Mouse (Mus musculus) liver, embryonic 15.5 days (tissue): ENCODE measurements around the gene Pard3. TPM values are rescaled to one million over a fixed set of nuclear protein-coding genes. Genes with fewer than 3 reads are reported as not detected.

Experiments used
- ATAC-seq: fragments of 200-750 bp; cut with Nextera tagmentation; 2 replicates; pipeline ENCODE4 v1.8.0; 2017; ENCODE audit warnings: moderate number of reproducible peaks, mild to moderate bottlenecking, moderate library complexity; ENCODE audit not compliant: insufficient read depth
- H3K27ac ChIP-seq: fragments of 300-500 bp; sonication (generic); replicated peaks from 2 replicates; pipeline ENCODE4 v1.5.1; 2015; ENCODE audit warnings: mild to moderate bottlenecking, inconsistent platforms
- H3K27me3 ChIP-seq: fragments of 300-500 bp; sonication (generic); 2 replicates; pipeline ENCODE4 v1.6.1; 2015; ENCODE audit warnings: mild to moderate bottlenecking, inconsistent platforms
- H3K36me3 ChIP-seq: fragments of 300-500 bp; sonication (generic); replicated peaks from 2 replicates; pipeline ENCODE4 v1.6.1; 2015; ENCODE audit warnings: moderate library complexity, mild to moderate bottlenecking, inconsistent platforms
- H3K4me1 ChIP-seq: fragments of 300-500 bp; sonication (generic); replicated peaks from 2 replicates; pipeline ENCODE4 v1.6.1; 2015; ENCODE audit warnings: inconsistent platforms
- H3K4me2 ChIP-seq: fragments of 300-500 bp; sonication (generic); 2 replicates; pipeline ENCODE4 v1.6.1; 2015; ENCODE audit warnings: moderate library complexity, mild to moderate bottlenecking, inconsistent platforms
- H3K4me3 ChIP-seq: fragments of 300-500 bp; sonication (generic); replicated peaks from 2 replicates; pipeline ENCODE4 v1.5.1; 2015; ENCODE audit warnings: mild to moderate bottlenecking, inconsistent platforms
- H3K9ac ChIP-seq: fragments of 300-500 bp; sonication (generic); 2 replicates; pipeline ENCODE4 v1.6.1; 2015; ENCODE audit warnings: moderate library complexity, mild to moderate bottlenecking, inconsistent platforms
- H3K9me3 ChIP-seq: fragments of 300-500 bp; sonication (generic); replicated peaks from 2 replicates; pipeline ENCODE4 v1.6.1; 2016; ENCODE audit warnings: inconsistent platforms
- WGBS: fragments of 180-500 bp; shearing (Covaris S2); methylation state at CpG from one replicate; pipeline ENCODE4 v1.1.7; 2015; ENCODE audit warnings: mixed read lengths; ENCODE audit not compliant: insufficient replicate concordance; 5-methylcytosine and 5-hydroxymethylcytosine counted together
- polyA plus RNA-seq: library from polyadenylated mRNA; unstranded; fragments of >200 nt; fragmentation: Nextera tagmentation; extraction: Ambion mirVana; gene quantifications from 2 replicates; pipeline ENCODE4 v1.2.1, GENCODE M21; 2015

Pard3 gene
- polyA plus RNA-seq, 1 experiment from 2014 or later: 6.3 TPM

- Histone ChIP-seq H3K9me3 (no peaks in the 10 kb centered on the region), H3K9ac (no peak overlapping the region), H3K4me3 (no peak overlapping the region), H3K4me1 (peaks cover 5% of the 10 kb centered on the region; the same call in 1 of the 2 replicates), H3K4me2 (no peak overlapping the region), H3K27me3 (no peaks in the 10 kb centered on the region), H3K36me3 (no peaks in the 10 kb centered on the region), H3K27ac (no peak overlapping the region)
- 52% methylated on average over 3 of the region's 3 CpGs for WGBS
- ATAC-seq: no peak
These were observed 198.7 kb downstream of the Pard3 start for GRCm38 (mm10) chr8:127262436-127262835.

DNA sequence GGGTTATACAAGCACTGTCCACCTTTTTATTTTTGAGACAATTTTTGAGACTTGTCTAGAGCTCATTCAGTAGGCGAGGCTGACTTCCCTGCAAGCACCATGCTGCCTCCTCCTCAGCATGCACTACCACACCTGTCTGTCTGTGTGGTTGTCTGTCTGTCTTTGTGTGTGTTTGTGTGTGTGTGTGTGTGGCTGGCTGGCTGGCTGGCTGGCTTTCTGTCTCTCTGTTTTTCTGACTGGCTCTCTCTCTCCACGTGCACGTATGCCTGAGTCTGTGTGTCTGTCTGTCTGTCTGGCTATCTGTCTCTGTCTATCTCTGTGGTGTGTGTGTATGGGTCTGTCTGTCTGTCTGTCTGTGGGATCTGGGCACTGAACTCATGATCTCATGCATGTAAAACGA is 199.2 kb downstream of the Pard3 start:
- H3K27ac ChIP-seq: no peak overlapping the region
- no peaks in the 10 kb centered on the region for H3K27me3 ChIP-seq
- ATAC-seq: no peak
- peaks cover 5% of the 10 kb centered on the region; the same call in 1 of the 2 replicates for H3K4me1 ChIP-seq
- H3K4me3 ChIP-seq: no peak overlapping the region
- H3K4me2 ChIP-seq: no peak overlapping the region
- 50% methylated on average over 4 of the region's 4 CpGs for WGBS
- H3K9me3 ChIP-seq: no peaks in the 10 kb centered on the region
- H3K36me3 ChIP-seq: no peaks in the 10 kb centered on the region
- H3K9ac ChIP-seq: no peak overlapping the region

DNA sequence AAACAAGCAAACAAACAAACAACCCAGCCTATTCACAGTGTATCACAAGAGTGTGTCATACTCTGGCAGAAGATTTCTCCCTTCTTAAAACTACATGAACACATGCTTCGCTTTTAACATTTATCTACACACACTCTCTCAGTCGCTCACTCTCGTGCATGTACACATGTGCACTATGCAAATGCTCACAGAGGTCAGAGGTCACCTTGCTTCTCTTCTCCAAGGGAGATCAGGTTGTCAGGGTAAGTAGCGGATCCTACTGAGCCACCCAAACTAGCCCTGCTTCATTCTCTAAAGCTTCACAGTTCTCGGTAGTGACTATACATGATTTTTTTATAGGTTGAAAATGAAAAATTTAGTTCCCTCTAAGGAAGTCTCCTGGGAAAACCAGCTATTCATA is 199.8 kb downstream of the Pard3 start:
- 68% methylated on average over 5 of the region's 5 CpGs for WGBS
- no peak overlapping the region for H3K27ac ChIP-seq
- no peak overlapping the region for H3K4me3 ChIP-seq
- H3K36me3 ChIP-seq: no peaks in the 10 kb centered on the region
- H3K9me3 ChIP-seq: no peaks in the 10 kb centered on the region
- no peaks in the 10 kb centered on the region for H3K27me3 ChIP-seq
- no peak for ATAC-seq
- no peak overlapping the region for H3K9ac ChIP-seq
- peaks cover 5% of the 10 kb centered on the region; the same call in 1 of the 2 replicates for H3K4me1 ChIP-seq
- H3K4me2 ChIP-seq: no peak overlapping the region

GRCm38 (mm10) chr8:127264691-127265470 is 201.2 kb downstream of the Pard3 start:
- ATAC-seq: no peak
- H3K4me3 ChIP-seq: no peak overlapping the region
- no peaks in the 10 kb centered on the region for H3K9me3 ChIP-seq
- WGBS: 59% methylated on average over 8 of the region's 8 CpGs
- no peak overlapping the region for H3K27ac ChIP-seq
- H3K9ac ChIP-seq: no peak overlapping the region
- peaks cover 5% of the 10 kb centered on the region; the same call in 1 of the 2 replicates for H3K4me1 ChIP-seq
- no peaks in the 10 kb centered on the region for H3K36me3 ChIP-seq
- H3K4me2 ChIP-seq: no peak overlapping the region
- no peaks in the 10 kb centered on the region for H3K27me3 ChIP-seq

DNA sequence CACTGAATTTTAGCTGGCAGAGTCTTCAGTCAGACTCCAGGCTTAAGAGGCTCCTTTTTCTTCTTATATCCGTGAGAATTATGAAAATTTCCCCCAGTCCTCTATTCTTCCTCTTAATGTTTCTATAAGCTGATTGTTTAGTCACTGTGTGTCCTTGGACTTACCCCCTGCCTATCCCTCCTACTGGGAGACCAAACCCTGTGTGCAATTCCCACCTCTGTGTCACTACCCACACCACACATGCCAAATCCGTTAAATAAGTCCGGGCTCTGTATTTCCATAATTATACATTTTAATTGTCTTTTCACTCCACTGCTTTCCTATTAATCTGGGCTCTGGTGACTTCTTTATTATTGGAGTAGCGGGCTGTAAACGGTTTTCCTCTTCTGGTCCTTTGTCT is 203.1 kb downstream of the Pard3 start:
- H3K27me3 ChIP-seq: no peaks in the 10 kb centered on the region
- H3K4me3 ChIP-seq: no peak overlapping the region
- 52% methylated on average over 5 of the region's 5 CpGs for WGBS
- H3K4me2 ChIP-seq: no peak overlapping the region
- no peak overlapping the region for H3K9ac ChIP-seq
- H3K36me3 ChIP-seq: no peaks in the 10 kb centered on the region
- H3K9me3 ChIP-seq: no peaks in the 10 kb centered on the region
- H3K27ac ChIP-seq: no peak overlapping the region
- peaks cover 5% of the 10 kb centered on the region; the same call in 1 of the 2 replicates for H3K4me1 ChIP-seq
- no peak for ATAC-seq

- Histone ChIP-seq H3K9ac (no peak overlapping the region), H3K27me3 (no peaks in the 10 kb centered on the region), H3K27ac (no peak overlapping the region), H3K4me2 (no peak overlapping the region), H3K4me3 (no peak overlapping the region), H3K36me3 (no peaks in the 10 kb centered on the region), H3K4me1 (peaks cover 5% of the 10 kb centered on the region; the same call in 1 of the 2 replicates), H3K9me3 (no peaks in the 10 kb centered on the region)
- WGBS: 47% methylated on average over 12 of the region's 12 CpGs
- no peak for ATAC-seq
These were observed 204.7 kb downstream of the Pard3 start for GRCm38 (mm10) chr8:127268239-127269024.

- H3K4me3 ChIP-seq: no peak overlapping the region
- no peak overlapping the region for H3K9ac ChIP-seq
- H3K36me3 ChIP-seq: no peaks in the 10 kb centered on the region
- H3K9me3 ChIP-seq: no peaks in the 10 kb centered on the region
- no peaks in the 10 kb centered on the region for H3K27me3 ChIP-seq
- ATAC-seq: no peak
- no peak overlapping the region for H3K4me2 ChIP-seq
- no peak overlapping the region for H3K27ac ChIP-seq
- peaks cover 5% of the 10 kb centered on the region; the same call in 1 of the 2 replicates for H3K4me1 ChIP-seq
- 35% methylated on average over 2 of the region's 2 CpGs for WGBS
These were observed 205.5 kb downstream of the Pard3 start for GRCm38 (mm10) chr8:127269082-127269747.

GRCm38 (mm10) chr8:127271186-127271585 is 207.5 kb downstream of the Pard3 start:
- Histone ChIP-seq H3K27ac (no peak overlapping the region), H3K9ac (no peak overlapping the region), H3K36me3 (no peaks in the 10 kb centered on the region), H3K4me1 (peaks cover 5% of the 10 kb centered on the region; the same call in 1 of the 2 replicates), H3K4me3 (no peak overlapping the region), H3K9me3 (no peaks in the 10 kb centered on the region), H3K27me3 (no peaks in the 10 kb centered on the region), H3K4me2 (no peak overlapping the region)
- no peak for ATAC-seq
- WGBS: 69% methylated on average over 3 of the region's 3 CpGs

- Histone ChIP-seq H3K4me3 (no peak overlapping the region), H3K36me3 (no peaks in the 10 kb centered on the region), H3K27ac (no peak overlapping the region), H3K9me3 (no peaks in the 10 kb centered on the region), H3K27me3 (no peaks in the 10 kb centered on the region), H3K4me2 (no peak overlapping the region), H3K9ac (no peak overlapping the region), H3K4me1 (no peaks in the 10 kb centered on the region)
- WGBS: 72% methylated on average over 7 of the region's 7 CpGs
- no peak for ATAC-seq
These were observed 216.7 kb downstream of the Pard3 start for GRCm38 (mm10) chr8:127280299-127280974.

- 60% methylated on average over 4 of the region's 4 CpGs for WGBS
- Histone ChIP-seq H3K27me3 (no peaks in the 10 kb centered on the region), H3K4me3 (no peak overlapping the region), H3K27ac (no peak overlapping the region), H3K36me3 (no peaks in the 10 kb centered on the region), H3K4me2 (no peak overlapping the region), H3K9ac (no peak overlapping the region), H3K9me3 (no peaks in the 10 kb centered on the region), H3K4me1 (no peaks in the 10 kb centered on the region)
- ATAC-seq: no peak
These were observed 217.3 kb downstream of the Pard3 start for GRCm38 (mm10) chr8:127281035-127281434.
